Mouse (Mus musculus): Measurements from ENCODE around the gene Ptger1.

Ptger1 gene

GRCm38 (mm10) chr8:83656043-83656442 lies 10.4 kb upstream of the Ptger1 start:
- no peak for DNase-seq (ENCODE audit: low read depth, low spot score)

- no peak for DNase-seq (ENCODE audit: low read depth, low spot score)
Observed at GRCm38 (mm10) chr8:83656484-83657246, 9.8 kb upstream of the Ptger1 start.

- DNase-seq (ENCODE audit: low read depth, low spot score) = no peak
Observed at GRCm38 (mm10) chr8:83660545-83660944, 5.9 kb upstream of the Ptger1 start.

- DNase-seq (ENCODE audit: low read depth, low spot score) = no peak
Observed at GRCm38 (mm10) chr8:83660995-83661680, 5.3 kb upstream of the Ptger1 start.

- DNase-seq (ENCODE audit: low read depth, low spot score) = peak; percentile 87
Observed at GRCm38 (mm10) chr8:83662421-83662826, 4.1 kb upstream of the Ptger1 start.

GRCm38 (mm10) chr8:83664096-83664495 lies 2.4 kb upstream of the Ptger1 start:
- no peak for DNase-seq (ENCODE audit: low read depth, low spot score)

- DNase-seq (ENCODE audit: low read depth, low spot score) = no peak
Observed at GRCm38 (mm10) chr8:83664931-83665625, 1.4 kb upstream of the Ptger1 start.

- DNase-seq (ENCODE audit: low read depth, low spot score) = no peak
Observed at GRCm38 (mm10) chr8:83666866-83667234, 372 bp downstream of the Ptger1 start.

- DNase-seq (ENCODE audit: low read depth, low spot score) = no peak
Observed at GRCm38 (mm10) chr8:83667526-83667925, 1.0 kb downstream of the Ptger1 start.

GRCm38 (mm10) chr8:83668010-83668916 lies 1.8 kb downstream of the Ptger1 start:
- DNase-seq (ENCODE audit: low read depth, low spot score) = peak; percentile 64

GRCm38 (mm10) chr8:83669013-83669412 lies 2.5 kb downstream of the Ptger1 start:
- no peak for DNase-seq (ENCODE audit: low read depth, low spot score)

- DNase-seq (ENCODE audit: low read depth, low spot score) = no peak
Observed at GRCm38 (mm10) chr8:83672936-83673335, 6.5 kb downstream of the Ptger1 start.

GRCm38 (mm10) chr8:83674497-83674896 lies 8.0 kb downstream of the Ptger1 start:
- no peak for DNase-seq (ENCODE audit: low read depth, low spot score)

- DNase-seq (ENCODE audit: low read depth, low spot score) = no peak
Observed at GRCm38 (mm10) chr8:83679866-83680265, 13.4 kb downstream of the Ptger1 start.

- DNase-seq (ENCODE audit: low read depth, low spot score) = no peak
Observed at GRCm38 (mm10) chr8:83680603-83681002, 14.1 kb downstream of the Ptger1 start.

- DNase-seq (ENCODE audit: low read depth, low spot score) = no peak
Observed at GRCm38 (mm10) chr8:83681099-83681498, 14.6 kb downstream of the Ptger1 start.

GRCm38 (mm10) chr8:83684517-83684916 lies 18.0 kb downstream of the Ptger1 start:
- no peak for DNase-seq (ENCODE audit: low read depth, low spot score)

- no peak for DNase-seq (ENCODE audit: low read depth, low spot score)
Observed at GRCm38 (mm10) chr8:83689264-83689663, 22.8 kb downstream of the Ptger1 start.

- DNase-seq (ENCODE audit: low read depth, low spot score) = peak; percentile 41
Observed at GRCm38 (mm10) chr8:83693609-83694236, 27.2 kb downstream of the Ptger1 start.

- no peak for DNase-seq (ENCODE audit: low read depth, low spot score)
Observed at GRCm38 (mm10) chr8:83694369-83695160, 28.1 kb downstream of the Ptger1 start.

Data from CD4-positive helper T cell, adult 2 months (primary cell).